Mouse (Mus musculus) layer of hippocampus, adult 9-11 months (tissue): ENCODE results near the gene Srpk3.
"Not testable (repeated sequence)": the region's sequence is repeated elsewhere in the genome, so short reads cannot be mapped to it uniquely, and the experiment has no call there.

Source experiments
- DNase-seq: peaks from one replicate; pipeline ENCODE4 v3.0.0; 2022

The Srpk3 gene

DNA sequence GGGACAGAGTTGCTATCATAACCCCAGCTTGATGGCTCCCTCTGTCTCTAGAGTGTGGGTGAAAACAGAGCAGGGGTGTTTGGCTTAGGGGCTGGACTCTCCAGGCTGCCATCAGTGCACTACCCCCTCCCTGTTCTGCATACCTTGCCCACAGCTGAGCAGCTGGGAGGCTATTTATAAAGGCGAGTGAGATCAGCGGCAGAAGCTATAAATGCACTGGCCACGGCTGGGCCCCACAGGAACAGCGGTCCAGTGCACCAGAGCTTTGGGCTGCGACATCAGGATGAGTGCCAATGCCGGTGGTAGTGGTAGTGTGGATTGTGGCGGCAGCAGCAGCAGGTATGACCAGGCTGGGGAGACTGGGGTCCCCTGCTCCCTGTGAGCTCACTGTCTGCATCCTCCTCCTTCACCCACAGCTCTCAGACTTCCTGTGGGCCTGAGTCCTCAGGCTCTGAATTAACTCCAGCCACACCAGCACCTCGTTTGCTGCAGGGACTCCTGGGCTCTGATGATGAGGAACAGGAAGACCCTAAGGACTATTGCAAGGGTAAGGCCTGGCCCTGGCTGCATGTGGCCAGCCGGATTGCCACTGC is at the start of gene Srpk3:
Gene Srpk3 (plus strand): TSS at position 238 of the 593 bp plus-strand sequence.
- DNase-seq: peak; percentile 52

DNA sequence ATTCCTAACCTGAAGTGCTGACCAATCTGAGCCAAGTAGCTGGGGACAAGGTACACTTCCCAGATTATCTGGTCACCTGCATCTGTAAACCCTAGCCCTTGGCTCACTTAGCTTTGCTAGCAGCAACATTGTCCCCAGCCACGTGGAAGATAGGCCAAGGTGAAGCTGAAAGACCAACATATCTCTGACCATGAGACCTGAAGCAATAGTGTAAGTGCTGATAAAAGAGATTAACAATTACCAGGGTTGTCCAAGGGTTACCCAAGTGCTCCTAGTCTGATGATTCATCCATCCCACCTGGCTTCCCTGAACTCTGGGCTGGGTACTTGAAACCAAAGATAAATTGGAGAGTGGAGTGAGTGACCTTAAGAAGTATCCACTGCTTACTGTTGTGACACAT is 43.3 kb upstream of the Srpk3 start:
- no peak for DNase-seq

- no peak for DNase-seq
These were observed 36.0 kb upstream of the Srpk3 start for GRCm38 (mm10) chrX:73738155-73738554.

DNA sequence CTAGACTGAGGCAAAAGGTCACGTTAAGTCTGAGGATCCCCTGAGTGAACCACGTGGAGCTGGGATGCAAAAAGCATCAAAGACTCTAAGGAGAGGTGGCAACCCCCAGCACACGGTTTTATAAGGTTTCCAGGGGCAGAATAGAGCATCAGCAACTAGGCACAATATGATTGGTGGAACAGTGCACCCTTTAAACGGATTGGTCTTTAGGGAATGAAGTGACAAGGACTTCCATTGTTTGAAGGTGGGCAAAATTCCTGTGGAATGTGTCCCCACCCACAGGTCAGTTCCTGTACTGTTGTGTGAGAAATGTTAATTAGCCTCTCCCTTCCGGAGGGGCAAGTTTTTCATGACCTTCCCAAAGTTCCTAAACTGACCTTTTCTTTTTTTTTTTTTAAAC is 35.1 kb upstream of the Srpk3 start:
- DNase-seq: no peak

DNA sequence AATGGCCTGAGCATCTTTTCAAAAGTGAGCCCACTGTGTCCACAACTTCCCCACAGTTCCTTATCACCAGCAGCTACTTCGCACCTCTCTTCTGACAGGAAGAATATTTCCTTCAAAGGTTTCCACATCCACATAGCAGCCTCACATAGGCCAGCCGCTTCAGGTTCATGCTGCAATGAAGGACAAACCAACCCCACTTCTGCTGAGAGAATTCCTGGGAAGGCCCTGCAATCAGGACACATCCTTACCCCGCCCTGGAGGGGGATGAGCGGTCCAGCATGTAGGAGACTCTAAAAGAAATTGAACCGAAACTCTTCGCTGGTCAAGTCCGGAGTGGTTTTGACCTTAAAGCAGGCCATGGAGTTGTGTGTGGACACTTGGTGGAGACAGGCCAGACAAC is 34.4 kb upstream of the Srpk3 start:
- not testable (repeated sequence) for DNase-seq

DNA sequence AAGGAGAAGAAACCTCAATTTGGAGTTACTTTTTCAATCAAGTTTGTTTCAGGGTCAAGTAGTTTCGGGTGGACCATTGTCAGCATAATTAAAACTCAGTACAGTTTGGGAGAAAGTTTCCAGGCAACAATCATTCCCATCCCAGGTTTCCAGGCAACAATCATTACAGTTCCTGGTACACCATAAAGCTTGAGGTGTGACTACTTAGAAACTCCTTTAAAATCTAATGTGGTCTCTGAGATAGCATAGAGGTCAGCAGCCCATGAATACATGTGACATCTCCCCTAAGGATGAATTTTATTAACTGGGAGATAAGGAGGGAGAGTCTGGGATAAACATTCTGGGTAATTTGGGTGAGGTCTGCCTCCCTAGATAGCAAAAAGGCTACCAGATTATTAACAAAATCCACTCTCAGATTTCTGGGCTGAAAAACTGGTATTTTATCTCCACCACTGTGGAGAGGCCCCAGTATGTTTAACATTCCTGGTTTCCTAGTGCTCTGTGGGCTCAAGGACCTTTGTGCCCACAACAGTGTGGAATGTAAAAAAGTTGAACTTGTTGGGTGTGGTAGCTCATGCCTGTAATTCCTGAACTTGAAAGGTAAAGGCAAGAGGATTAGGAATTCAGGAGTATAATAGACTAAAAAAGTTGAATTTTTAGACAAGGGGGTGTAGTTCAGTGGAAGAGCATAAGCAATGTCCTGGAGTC is 29.3 kb upstream of the Srpk3 start:
- no peak for DNase-seq

GRCm38 (mm10) chrX:73748977-73749376 is 25.2 kb upstream of the Srpk3 start:
- no peak for DNase-seq

GRCm38 (mm10) chrX:73756334-73757140 is 17.7 kb upstream of the Srpk3 start, which contains the start of gene Plxnb3:
Gene Plxnb3, plus strand, starts transcription at chrX:73757090.
- DNase-seq: peak; percentile 71

- peak; percentile 63 for DNase-seq
These were observed 15.5 kb upstream of the Srpk3 start for GRCm38 (mm10) chrX:73758611-73759290.

GRCm38 (mm10) chrX:73765311-73765710 is 8.9 kb upstream of the Srpk3 start:
- peak; percentile 70 for DNase-seq

DNA sequence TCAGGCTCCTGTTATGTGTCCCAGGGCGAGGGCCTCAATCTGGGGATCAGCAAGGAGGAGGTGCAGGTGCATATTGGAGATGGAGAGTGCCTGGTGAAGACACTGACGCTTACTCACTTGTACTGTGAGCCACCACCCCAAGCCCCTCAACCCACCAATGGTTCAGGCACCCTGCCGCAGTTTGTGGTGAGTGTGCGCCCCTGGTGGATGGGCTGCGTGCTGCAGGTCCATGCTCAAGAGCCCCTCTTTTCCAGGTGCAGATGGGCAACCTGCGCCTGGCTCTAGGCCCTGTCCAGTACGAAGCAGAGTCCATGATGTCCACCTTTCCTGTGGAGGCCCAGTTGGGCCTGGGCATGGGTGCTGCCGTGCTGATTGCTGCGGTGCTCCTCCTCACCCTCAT is 6.9 kb upstream of the Srpk3 start:
- no peak for DNase-seq

DNA sequence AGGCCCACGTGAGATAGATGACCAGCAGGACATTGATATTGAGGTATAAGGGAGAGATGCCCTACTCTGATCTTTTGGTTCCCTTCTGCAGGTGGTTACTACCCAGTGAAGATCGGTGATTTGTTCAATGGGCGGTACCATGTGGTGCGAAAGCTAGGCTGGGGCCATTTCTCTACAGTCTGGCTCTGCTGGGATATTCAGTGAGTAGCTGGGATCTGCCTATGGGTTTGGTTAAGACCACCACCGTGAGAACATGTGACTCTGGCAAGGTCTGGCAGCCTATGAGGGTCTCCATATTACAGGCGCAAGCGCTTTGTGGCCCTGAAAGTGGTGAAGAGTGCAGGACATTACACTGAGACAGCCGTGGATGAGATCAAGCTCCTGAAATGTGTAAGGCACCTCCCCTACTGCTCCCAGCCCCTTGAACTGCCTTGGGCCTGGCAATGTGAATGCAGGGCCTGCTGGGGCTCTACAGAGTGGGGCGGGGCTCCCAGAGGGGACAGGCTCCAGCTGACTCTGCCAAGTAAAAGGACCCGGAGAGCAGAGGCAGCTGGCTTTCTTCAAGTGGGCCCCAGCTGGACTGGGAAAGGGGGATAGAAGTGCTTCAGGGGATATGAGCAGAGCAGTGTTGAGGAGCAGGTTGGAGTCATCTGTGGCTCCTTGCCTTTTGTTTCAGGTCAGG is 738 bp downstream of the Srpk3 start:
- DNase-seq: no peak

DNA sequence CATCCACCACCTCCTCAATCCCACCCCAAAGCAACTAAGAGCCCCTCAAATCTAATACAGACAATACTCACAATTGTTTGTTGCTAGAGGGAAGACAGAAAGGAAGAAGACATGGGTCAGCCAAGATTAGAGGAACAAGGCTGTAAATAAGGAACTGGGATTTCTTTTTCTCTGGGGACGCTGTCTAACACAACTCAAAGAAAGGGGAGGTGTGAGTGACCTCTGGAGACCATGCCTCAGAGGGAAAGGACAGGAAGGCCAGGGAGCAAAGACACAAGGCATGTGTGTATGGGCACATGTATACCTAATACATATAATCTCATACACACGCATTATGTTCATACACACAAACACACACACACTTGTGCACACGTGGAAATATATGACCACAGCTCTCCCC is 8.0 kb downstream of the Srpk3 start:
- no peak for DNase-seq

- no peak for DNase-seq
These were observed 11.5 kb downstream of the Srpk3 start for GRCm38 (mm10) chrX:73785666-73786065.

- peak; percentile 96 for DNase-seq
These were observed 12.4 kb downstream of the Srpk3 start, which contains the start of the genes Idh3g and Ssr4 for GRCm38 (mm10) chrX:73786364-73787224. Gene Idh3g, minus strand, starts transcription at chrX:73786897. Gene Ssr4, plus strand, starts transcription at chrX:73787028.

DNA sequence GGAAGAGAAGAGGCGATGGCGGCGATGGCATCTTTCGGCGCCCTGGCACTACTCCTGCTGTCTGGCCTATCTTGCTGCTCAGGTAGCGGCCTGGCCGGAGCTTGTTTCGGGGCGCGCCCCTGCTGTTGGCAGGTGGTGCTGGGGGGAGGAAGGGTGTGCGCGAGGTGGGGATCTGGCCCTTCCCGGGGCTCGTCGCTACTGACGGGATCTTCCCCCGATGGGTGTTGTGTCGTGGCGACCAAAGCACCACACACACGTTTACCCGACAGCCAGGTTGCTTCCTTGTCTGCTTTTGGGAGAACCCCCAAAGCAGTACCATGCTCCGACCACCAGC is 13.0 kb downstream of the Srpk3 start:
- DNase-seq: no peak

GRCm38 (mm10) chrX:73788501-73788900 is 14.3 kb downstream of the Srpk3 start:
- no peak for DNase-seq

- DNase-seq: no peak
These were observed 18.8 kb downstream of the Srpk3 start for GRCm38 (mm10) chrX:73793039-73793438.

DNA sequence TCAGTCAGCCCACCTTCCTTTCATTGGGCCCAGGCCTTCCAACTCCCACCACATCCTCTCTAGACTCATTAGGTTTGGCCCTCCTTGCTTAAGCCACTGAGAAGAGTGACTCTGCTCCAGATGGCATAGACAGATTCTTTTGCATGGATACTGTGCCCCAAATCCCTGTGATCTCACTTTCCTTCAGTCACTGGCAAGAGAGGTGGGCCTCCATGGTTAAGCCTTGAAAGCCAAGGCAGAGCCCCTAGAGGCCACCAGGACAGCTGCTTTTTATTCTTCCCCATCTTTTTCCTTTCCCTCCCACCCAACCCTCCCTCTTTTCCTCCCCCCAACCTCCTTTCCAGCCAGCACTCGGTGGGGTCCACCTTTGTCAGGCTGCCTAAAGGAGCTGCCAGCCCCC is 19.3 kb downstream of the Srpk3 start:
- DNase-seq: no peak

DNA sequence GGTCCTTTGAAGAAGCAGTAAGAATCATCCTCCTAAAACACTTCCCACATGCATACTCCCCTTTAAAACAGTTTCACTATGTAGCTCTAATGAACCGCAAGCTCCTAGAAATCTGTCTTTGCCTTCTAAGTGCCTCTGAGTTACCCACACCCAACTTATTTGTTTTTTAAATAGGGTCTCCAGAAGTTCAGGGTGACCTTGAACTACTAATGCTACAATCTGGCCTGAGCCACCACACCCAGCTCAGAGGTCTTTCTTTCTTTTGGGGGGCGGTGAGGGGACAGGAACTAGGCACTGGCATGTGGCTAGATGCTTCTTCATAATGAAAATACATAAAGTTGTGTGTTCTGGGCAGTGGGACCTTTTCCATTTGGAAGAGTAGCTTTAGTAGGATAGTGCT is 23.3 kb downstream of the Srpk3 start:
- DNase-seq: no peak

- DNase-seq: peak; percentile 45
These were observed 24.3 kb downstream of the Srpk3 start for GRCm38 (mm10) chrX:73798502-73798901.

- no peak for DNase-seq
These were observed 31.6 kb downstream of the Srpk3 start for GRCm38 (mm10) chrX:73805814-73806213.
